Comparison of ENCODE assay signal across 8 mouse cellular contexts in genomic region chr6:72824971-72825737, GRCm38 (mm10). TPM values are rescaled to one million over a fixed set of nuclear protein-coding genes. Genes with fewer than 3 reads are reported as not detected.
DNase-seq lines count a peak whose midpoint lies in the region; ATAC-seq and TF ChIP-seq lines count a peak whose summit lies in the region.

No protein-coding gene starts in this region.

- H3K27ac ChIP-seq in ES-E14 (ENCODE audit: insufficient read depth, low read depth, low read length, poor library complexity, severe bottlenecking) = no peak overlapping the region; the same call in 1 of the 2 replicates
- H3K27ac ChIP-seq in limb, embryonic 12.5 days = no peak overlapping the region
- H3K27ac ChIP-seq in neural tube, embryonic 14.5 days (ENCODE audit: low read depth, low read length) = no peak overlapping the region

- no peak for DNase-seq in ES-E14 (ENCODE audit: low read depth, low spot score)
- peak; percentile 52 for DNase-seq in embryo, embryonic 9.5 days (ENCODE audit: extremely low spot score)
- DNase-seq in heart, postnatal 10 days = peak; percentile 16 to 43
- DNase-seq in gastrocnemius, postnatal 36 days = no peak
- DNase-seq in left cerebral cortex, adult 9 months (ENCODE audit: low spot score in 2 of 2) = no peak

- H3K4me1 ChIP-seq in ES-E14 (ENCODE audit: control insufficient read depth in 2 of 2, insufficient read depth in 2 of 2, low read length in 2 of 2, poor library complexity in 1 of 2) = peaks cover 3 to 4% of the 10 kb centered on the region in 2 experiments; a peak in 1 of 4 replicates
- peaks cover 11% of the 10 kb centered on the region for H3K4me1 ChIP-seq in limb, embryonic 12.5 days (replicated peaks)
- no peaks in the 10 kb centered on the region; the same call in 1 of the 2 replicates for H3K4me1 ChIP-seq in neural tube, embryonic 14.5 days (ENCODE audit: control insufficient read depth, insufficient read depth, low read length)

- peak overlapping the region; percentile 43 to 59 for H3K4me3 ChIP-seq in ES-E14 (ENCODE audit: insufficient read depth in 1 of 2, low read depth in 1 of 2, low read length in 2 of 2, poor library complexity in 1 of 2, severe bottlenecking in 1 of 2)
- peak overlapping the region; percentile 27 for H3K4me3 ChIP-seq in limb, embryonic 12.5 days (replicated peaks)
- H3K4me3 ChIP-seq in neural tube, embryonic 14.5 days (ENCODE audit: low read depth, low read length) = no peak overlapping the region

- no peaks in the 10 kb centered on the region for H3K9me3 ChIP-seq in ES-E14 (ENCODE audit: control insufficient read depth, insufficient read depth, low read depth, low read length)
- peaks cover 3% of the 10 kb centered on the region; the same call in 1 of the 2 replicates for H3K9me3 ChIP-seq in limb, embryonic 12.5 days
- H3K9me3 ChIP-seq in neural tube, embryonic 14.5 days (ENCODE audit: control insufficient read depth, low read length) = no peaks in the 10 kb centered on the region

- peak overlapping the region; percentile 57 for H3K9ac ChIP-seq in ES-E14 (ENCODE audit: insufficient read depth, low read depth, low read length, poor library complexity, severe bottlenecking)
- peak overlapping the region; percentile 47; the same call in 1 of the 2 replicates for H3K9ac ChIP-seq in limb, embryonic 12.5 days (replicated peaks)
- H3K9ac ChIP-seq in neural tube, embryonic 14.5 days (replicated peaks; ENCODE audit: low read depth, low read length) = no peak overlapping the region; the same call in 1 of the 2 replicates

- 4% methylated on average over 26 of the region's 26 CpGs for WGBS in limb, embryonic 12.5 days
- WGBS in neural tube, embryonic 14.5 days = 3% methylated on average over 26 of the region's 26 CpGs

- in situ Hi-C loops in ES-E14 (cut with MboI; ENCODE audit: low sequenced_read_pairs in 2 of 2, unreplicated experiment in 2 of 2) = loop anchor here (25.0 kb wide), 1 partner anchor 413 kb away; the partner anchor contains the start of gene Ggcx (in 2 of the 2)

- H3K27me3 ChIP-seq in limb, embryonic 12.5 days = peaks cover 11% of the 10 kb centered on the region
- no peaks in the 10 kb centered on the region for H3K27me3 ChIP-seq in neural tube, embryonic 14.5 days (ENCODE audit: control insufficient read depth, insufficient read depth, low read length)

- no peak for ATAC-seq in limb, embryonic 12.5 days (ENCODE audit: insufficient number of reproducible peaks, insufficient read depth, low FRiP score, low TSS enrichment, low read depth)
- ATAC-seq in neural tube, embryonic 14.5 days (ENCODE audit: low read depth) = peak; percentile 60; the same call in 1 of the 2 replicates
- no peak for ATAC-seq in CD4-positive, CD25-positive, alpha-beta regulatory T cell, adult 4 months

- intact Hi-C loops in heart, postnatal 10 days (cut with DNase I) = no loop called here
- intact Hi-C loops in gastrocnemius, postnatal 36 days (cut with DNase I) = no loop called here

- H3K36me3 ChIP-seq in ES-E14 (ENCODE audit: control insufficient read depth, insufficient read depth, low read length, poor library complexity, severe bottlenecking) = no peaks in the 10 kb centered on the region
- H3K36me3 ChIP-seq in limb, embryonic 12.5 days = no peaks in the 10 kb centered on the region
- no peaks in the 10 kb centered on the region for H3K36me3 ChIP-seq in neural tube, embryonic 14.5 days (ENCODE audit: control insufficient read depth, insufficient read depth, low read length)

- H3K4me2 ChIP-seq in limb, embryonic 12.5 days = peak overlapping the region; percentile 55
- peak overlapping the region; percentile 38 for H3K4me2 ChIP-seq in neural tube, embryonic 14.5 days (ENCODE audit: low read depth, low read length)

TF ChIP-seq in ES-E14, 5 proteins besides CTCF, POLR2A, EP300 and RAD21:
- TF ChIP-seq MAFK (IDR thresholded peaks at IDR 0.05; ENCODE audit: insufficient read depth, low read depth, low read length) (no peak), ZC3H11A (IDR thresholded peaks at IDR 0.05; ENCODE audit: borderline replicate concordance, low read depth, low read length) (no peak), ZNF384 (IDR thresholded peaks at IDR 0.05; ENCODE audit: low read depth, low read length) (no peak), CHD2 (IDR thresholded peaks at IDR 0.05; ENCODE audit: low read depth, low read length) (no peak), HCFC1 (IDR thresholded peaks at IDR 0.05; ENCODE audit: borderline replicate concordance, insufficient read depth, low read length) (no peak)
TF ChIP-seq in ES-E14: peak in this region for 0.

RNA-seq across cellular contexts. Expression of gene Tcf7l1, which starts 36.1 kb away (rescaled TPM):
- 12.5 and 14.5 TPM in 2 replicates for total RNA-seq in ES-E14 (2012; rRNA removed)
- total RNA-seq in heart, postnatal 10 days (2021) = 10 to 100 TPM; 20.6 to 24.6 TPM
- 49.3 and 58.3 TPM in 2 replicates for polyA plus RNA-seq in limb, embryonic 12.5 days (2016; fragmentation: Nextera tagmentation; extraction: Ambion mirVana)
- polyA plus RNA-seq in neural tube, embryonic 14.5 days (2014; fragmentation: Nextera tagmentation; extraction: Ambion mirVana) = 5.2 and 8.0 TPM in 2 replicates
- total RNA-seq in gastrocnemius, postnatal 36 days (2021) = 1 to 10 TPM; 4.0 to 5.7 TPM
- polyA plus RNA-seq in CD4-positive, CD25-positive, alpha-beta regulatory T cell, adult 4 months (2017; shearing (Covaris generic)) = 1 to 10 TPM; 2.0 to 2.3 TPM

Comparison
In these comparisons a context has a peak if more than half of its experiments do, and no peak if none do; other contexts are left out.
1. DNase-seq: peak in embryo, embryonic 9.5 days (single experiment) and heart, postnatal 10 days (2 of 2); none in ES-E14 (single experiment), gastrocnemius, postnatal 36 days (0 of 2) and left cerebral cortex, adult 9 months (0 of 2).